In genomic region chr2:76961420-76962044, GRCm38 (mm10) we compare ENCODE assay signal across 22 mouse cellular contexts.
"Had no signal": no experiment of that assay in that cellular context is flagged by ENCODE, and none has a peak within 500 bp of the region (broad histone marks: within the 10 kb centered on the region; RNA-seq: fewer than 3 reads in every experiment).

No protein-coding gene starts in this region.

- ATAC-seq: intestine, postnatal 0 days had no signal

- H3K9me3 ChIP-seq: kidney, embryonic 15.5 days; limb, embryonic 12.5 days; limb, embryonic 15.5 days; liver, embryonic 15.5 days; lung, embryonic 15.5 days; megakaryocyte, embryonic 14.5 days; neural tube, embryonic 12.5 days; neural tube, embryonic 15.5 days had no signal

- H3K4me3 ChIP-seq: kidney, embryonic 15.5 days; limb, embryonic 12.5 days; limb, embryonic 15.5 days; liver, embryonic 15.5 days; lung, embryonic 15.5 days; megakaryocyte, embryonic 14.5 days; neural tube, embryonic 12.5 days; neural tube, embryonic 15.5 days had no signal

- DNase-seq: kidney, adult 8-10 months; kidney, postnatal 10 days; kidney, postnatal 36 days; left cerebral cortex, postnatal 4 days; lung, postnatal 10 days; right cerebral cortex, adult 18-20 months; right cerebral cortex, postnatal 14 days; right cerebral cortex, postnatal 4 days; thymus, adult 2 months; thymus, postnatal 14 days; thymus, postnatal 4 days had no signal

- H3K9ac ChIP-seq: kidney, embryonic 15.5 days; limb, embryonic 12.5 days; limb, embryonic 15.5 days; liver, embryonic 15.5 days; lung, embryonic 15.5 days; neural tube, embryonic 12.5 days; neural tube, embryonic 15.5 days had no signal

- H3K4me1 ChIP-seq: kidney, embryonic 15.5 days; limb, embryonic 12.5 days; limb, embryonic 15.5 days; liver, embryonic 15.5 days; lung, embryonic 15.5 days; megakaryocyte, embryonic 14.5 days; neural tube, embryonic 12.5 days; neural tube, embryonic 15.5 days had no signal

- H3K4me2 ChIP-seq: kidney, embryonic 15.5 days; limb, embryonic 12.5 days; limb, embryonic 15.5 days; liver, embryonic 11.5 days; liver, embryonic 15.5 days; lung, embryonic 15.5 days; neural tube, embryonic 12.5 days; neural tube, embryonic 15.5 days had no signal

- H3K27ac ChIP-seq: kidney, embryonic 15.5 days; limb, embryonic 12.5 days; limb, embryonic 15.5 days; liver, embryonic 15.5 days; lung, embryonic 15.5 days; neural tube, embryonic 12.5 days; neural tube, embryonic 15.5 days; stomach, postnatal 0 days had no signal

- H3K36me3 ChIP-seq: kidney, embryonic 15.5 days; limb, embryonic 12.5 days; limb, embryonic 15.5 days; liver, embryonic 15.5 days; lung, embryonic 15.5 days; neural tube, embryonic 12.5 days; neural tube, embryonic 15.5 days had no signal

- H3K27me3 ChIP-seq: kidney, embryonic 15.5 days; limb, embryonic 12.5 days; limb, embryonic 15.5 days; liver, embryonic 15.5 days; lung, embryonic 15.5 days; megakaryocyte, embryonic 14.5 days; neural tube, embryonic 12.5 days; neural tube, embryonic 15.5 days had no signal
